9 mouse cellular contexts compared by ENCODE assay signal in the genomic region with DNA sequence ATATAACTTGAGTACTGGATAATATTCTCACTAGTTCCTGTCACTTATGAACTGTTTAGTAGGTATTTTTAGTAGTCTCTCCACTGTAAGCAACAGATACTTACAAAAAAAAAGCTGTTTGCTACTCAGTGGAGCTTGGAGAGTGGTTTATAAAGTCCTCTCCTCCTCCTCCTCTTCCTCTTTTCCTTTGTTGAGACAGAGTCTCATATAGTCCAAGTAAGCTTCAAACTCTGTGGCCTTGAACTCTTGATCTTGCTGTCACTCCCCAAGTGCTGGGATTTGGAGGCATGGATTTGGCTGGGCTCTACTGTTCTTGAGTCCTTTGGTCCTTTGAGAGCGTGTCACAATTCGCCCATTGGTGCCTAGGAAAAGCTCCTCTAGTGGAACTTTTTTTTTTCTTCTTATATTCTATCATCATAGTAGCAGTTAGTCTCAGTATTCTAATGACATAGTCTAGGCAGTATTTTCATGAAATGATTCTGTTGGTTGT. TPM values are rescaled to one million over a fixed set of nuclear protein-coding genes. Genes with fewer than 3 reads are reported as not detected.
DNase-seq lines count a peak whose midpoint lies in the region; ATAC-seq and TF ChIP-seq lines count a peak whose summit lies in the region.
"Had no signal": no experiment of that assay in that cellular context is flagged by ENCODE, and none has a peak within 500 bp of the region (broad histone marks: within the 10 kb centered on the region; RNA-seq: fewer than 3 reads in every experiment).

No protein-coding gene starts in this region.

- H3K27me3 ChIP-seq in hindbrain, embryonic 13.5 days: no peaks in the 10 kb centered on the region
- no peaks in the 10 kb centered on the region for H3K27me3 ChIP-seq in hindbrain, postnatal 0 days (ENCODE audit: insufficient read depth, low read length)
- no peaks in the 10 kb centered on the region for H3K27me3 ChIP-seq in midbrain, embryonic 14.5 days (ENCODE audit: control insufficient read depth, insufficient read depth, low read length)
- no peaks in the 10 kb centered on the region for H3K27me3 ChIP-seq in midbrain, embryonic 16.5 days (ENCODE audit: control insufficient read depth, insufficient read depth, low read depth, low read length)
- H3K27me3 ChIP-seq in limb, embryonic 12.5 days: no peaks in the 10 kb centered on the region
- no peaks in the 10 kb centered on the region for H3K27me3 ChIP-seq in stomach, postnatal 0 days (ENCODE audit: control insufficient read depth, insufficient read depth, low read length)

- no peak overlapping the region for H3K27ac ChIP-seq in hindbrain, embryonic 13.5 days
- no peak overlapping the region for H3K27ac ChIP-seq in hindbrain, postnatal 0 days
- H3K27ac ChIP-seq in midbrain, embryonic 14.5 days (replicated peaks; ENCODE audit: low read depth, low read length): no peak overlapping the region
- H3K27ac ChIP-seq in midbrain, embryonic 16.5 days (ENCODE audit: low read length): no peak overlapping the region
- H3K27ac ChIP-seq in limb, embryonic 12.5 days: no peak overlapping the region
- H3K27ac ChIP-seq in stomach, postnatal 0 days (replicated peaks): no peak overlapping the region

- peaks cover 23% of the 10 kb centered on the region for H3K36me3 ChIP-seq in hindbrain, embryonic 13.5 days
- H3K36me3 ChIP-seq in hindbrain, postnatal 0 days (ENCODE audit: insufficient read depth, low read length): no peaks in the 10 kb centered on the region
- H3K36me3 ChIP-seq in midbrain, embryonic 14.5 days (ENCODE audit: control insufficient read depth, insufficient read depth, low read length): peaks cover 17% of the 10 kb centered on the region
- H3K36me3 ChIP-seq in midbrain, embryonic 16.5 days (ENCODE audit: control insufficient read depth, insufficient read depth, low read length): peaks cover 2% of the 10 kb centered on the region; the same call in 1 of the 2 replicates
- peaks cover 28% of the 10 kb centered on the region for H3K36me3 ChIP-seq in limb, embryonic 12.5 days
- peaks cover 5% of the 10 kb centered on the region; the same call in 1 of the 2 replicates for H3K36me3 ChIP-seq in stomach, postnatal 0 days (ENCODE audit: control insufficient read depth, insufficient read depth, low read length)

- no peak for DNase-seq in hindbrain, postnatal 0 days (ENCODE audit: low spot score)
- DNase-seq in midbrain, embryonic 14.5 days: no peak
- no peak for DNase-seq in stomach, postnatal 0 days (ENCODE audit: low spot score)
- no peak for DNase-seq in gastrocnemius, adult 18-20 months (ENCODE audit: low spot score)
- DNase-seq: right cerebral cortex, adult 18-20 months; thymus, postnatal 36 days had no signal

- H3K9ac ChIP-seq in hindbrain, embryonic 13.5 days: no peak overlapping the region
- no peak overlapping the region for H3K9ac ChIP-seq in hindbrain, postnatal 0 days (replicated peaks; ENCODE audit: low read length)
- no peak overlapping the region for H3K9ac ChIP-seq in midbrain, embryonic 14.5 days (replicated peaks; ENCODE audit: low read length)
- H3K9ac ChIP-seq in midbrain, embryonic 16.5 days (ENCODE audit: low read depth, low read length): no peak overlapping the region
- H3K9ac ChIP-seq in limb, embryonic 12.5 days (replicated peaks): no peak overlapping the region
- no peak overlapping the region for H3K9ac ChIP-seq in stomach, postnatal 0 days (ENCODE audit: low read length)

- TF ChIP-seq EP300 in stomach, postnatal 0 days (optimal IDR thresholded peaks at IDR 0.05): no peak

- 91% methylated on average over 2 of the region's 2 CpGs for WGBS in hindbrain, embryonic 13.5 days
- WGBS in hindbrain, postnatal 0 days: 90% methylated on average over 2 of the region's 2 CpGs
- 89% methylated on average over 2 of the region's 2 CpGs for WGBS in midbrain, embryonic 14.5 days
- 86% methylated on average over 2 of the region's 2 CpGs for WGBS in midbrain, embryonic 16.5 days
- WGBS in limb, embryonic 12.5 days: 90% methylated on average over 2 of the region's 2 CpGs
- 79% methylated on average over 2 of the region's 2 CpGs for WGBS in stomach, postnatal 0 days

- no peak for TF ChIP-seq CTCF in hindbrain, postnatal 0 days (IDR thresholded peaks at IDR 0.05; ENCODE audit: low read depth)
- no peak for TF ChIP-seq CTCF in stomach, postnatal 0 days (IDR thresholded peaks at IDR 0.05; ENCODE audit: low read depth)

- no peak for ATAC-seq in hindbrain, embryonic 13.5 days (ENCODE audit: low FRiP score)
- ATAC-seq in hindbrain, postnatal 0 days: no peak
- ATAC-seq in midbrain, embryonic 14.5 days (ENCODE audit: low FRiP score, low TSS enrichment): no peak
- no peak for ATAC-seq in midbrain, embryonic 16.5 days
- no peak for ATAC-seq in limb, embryonic 12.5 days (ENCODE audit: insufficient number of reproducible peaks, insufficient read depth, low FRiP score, low TSS enrichment, low read depth)
- no peak for ATAC-seq in stomach, postnatal 0 days (ENCODE audit: low FRiP score, low TSS enrichment)

- H3K9me3 ChIP-seq in hindbrain, embryonic 13.5 days: no peaks in the 10 kb centered on the region
- no peaks in the 10 kb centered on the region for H3K9me3 ChIP-seq in hindbrain, postnatal 0 days (ENCODE audit: low read length)
- H3K9me3 ChIP-seq in midbrain, embryonic 14.5 days (ENCODE audit: control insufficient read depth, low read length): no peaks in the 10 kb centered on the region
- H3K9me3 ChIP-seq in midbrain, embryonic 16.5 days (replicated peaks; ENCODE audit: control insufficient read depth, low read length, poor library complexity, severe bottlenecking): no peaks in the 10 kb centered on the region
- no peaks in the 10 kb centered on the region for H3K9me3 ChIP-seq in limb, embryonic 12.5 days
- H3K9me3 ChIP-seq in stomach, postnatal 0 days (ENCODE audit: control insufficient read depth, low read length): no peaks in the 10 kb centered on the region

- H3K4me2 ChIP-seq in hindbrain, embryonic 13.5 days: peak overlapping the region; percentile 69
- no peak overlapping the region; the same call in 1 of the 2 replicates for H3K4me2 ChIP-seq in hindbrain, postnatal 0 days (ENCODE audit: low read depth, low read length)
- H3K4me2 ChIP-seq in midbrain, embryonic 14.5 days (ENCODE audit: low read length): peak overlapping the region; percentile 73; the same call in 1 of the 2 replicates
- no peak overlapping the region for H3K4me2 ChIP-seq in midbrain, embryonic 16.5 days (ENCODE audit: low read length)
- peak overlapping the region; percentile 71 for H3K4me2 ChIP-seq in limb, embryonic 12.5 days
- peak overlapping the region; percentile 66 for H3K4me2 ChIP-seq in stomach, postnatal 0 days (replicated peaks; ENCODE audit: low read depth)

- peaks cover 36% of the 10 kb centered on the region for H3K4me1 ChIP-seq in hindbrain, embryonic 13.5 days (replicated peaks)
- peaks cover 11% of the 10 kb centered on the region for H3K4me1 ChIP-seq in hindbrain, postnatal 0 days (ENCODE audit: insufficient read depth, low read length)
- H3K4me1 ChIP-seq in midbrain, embryonic 14.5 days (ENCODE audit: control insufficient read depth, insufficient read depth, low read length): peaks cover 16% of the 10 kb centered on the region
- peaks cover 20% of the 10 kb centered on the region for H3K4me1 ChIP-seq in midbrain, embryonic 16.5 days (ENCODE audit: control insufficient read depth, insufficient read depth, low read length)
- peaks cover 18% of the 10 kb centered on the region for H3K4me1 ChIP-seq in limb, embryonic 12.5 days (replicated peaks)
- no peaks in the 10 kb centered on the region for H3K4me1 ChIP-seq in stomach, postnatal 0 days (replicated peaks; ENCODE audit: control insufficient read depth, insufficient read depth)

- no peak overlapping the region for H3K4me3 ChIP-seq in hindbrain, embryonic 13.5 days
- H3K4me3 ChIP-seq in hindbrain, postnatal 0 days (ENCODE audit: low read length): no peak overlapping the region
- no peak overlapping the region for H3K4me3 ChIP-seq in midbrain, embryonic 14.5 days (replicated peaks; ENCODE audit: low read depth, low read length)
- no peak overlapping the region for H3K4me3 ChIP-seq in midbrain, embryonic 16.5 days (ENCODE audit: low read depth, low read length)
- H3K4me3 ChIP-seq in limb, embryonic 12.5 days (replicated peaks): no peak overlapping the region
- H3K4me3 ChIP-seq in stomach, postnatal 0 days (ENCODE audit: low read depth, low read length): peak overlapping the region; percentile 93; the same call in 1 of the 2 replicates

RNA-seq across cellular contexts. Expression of a gene that starts 1.5 kb away (rescaled TPM):
- 34.1 and 34.4 TPM in 2 replicates for polyA plus RNA-seq in hindbrain, embryonic 13.5 days (2015; fragmentation: Nextera tagmentation; extraction: Ambion mirVana)
- 31.0 and 41.8 TPM in 2 replicates for total RNA-seq in hindbrain, postnatal 0 days (2014; rRNA removed)
- polyA plus RNA-seq in hindbrain, postnatal 0 days (2015; fragmentation: Nextera tagmentation; extraction: Ambion mirVana): 32.9 and 36.4 TPM in 2 replicates
- 34.4 and 49.9 TPM in 2 replicates for polyA plus RNA-seq in midbrain, embryonic 14.5 days (2014; fragmentation: Nextera tagmentation; extraction: Ambion mirVana)
- polyA plus RNA-seq in midbrain, embryonic 16.5 days (2015; fragmentation: Nextera tagmentation; extraction: Ambion mirVana): 40.9 and 44.2 TPM in 2 replicates
- 23.7 and 24.5 TPM in 2 replicates for polyA plus RNA-seq in limb, embryonic 12.5 days (2016; fragmentation: Nextera tagmentation; extraction: Ambion mirVana)
- polyA plus RNA-seq in stomach, postnatal 0 days (2015; fragmentation: Nextera tagmentation; extraction: Ambion mirVana): 8.0 and 9.7 TPM in 2 replicates
- total RNA-seq in gastrocnemius, adult 18-20 months (2021): 10 to 100 TPM; 15.6 to 22.8 TPM

RNA-seq across cellular contexts. Expression of a gene that starts 1.7 kb away (rescaled TPM):
- polyA plus RNA-seq in hindbrain, embryonic 13.5 days (2015; fragmentation: Nextera tagmentation; extraction: Ambion mirVana): 17.8 and 18.4 TPM in 2 replicates
- total RNA-seq in hindbrain, postnatal 0 days (2014; rRNA removed): 24.9 and 27.8 TPM in 2 replicates
- 9.8 and 10.0 TPM in 2 replicates for polyA plus RNA-seq in hindbrain, postnatal 0 days (2015; fragmentation: Nextera tagmentation; extraction: Ambion mirVana)
- polyA plus RNA-seq in midbrain, embryonic 14.5 days (2014; fragmentation: Nextera tagmentation; extraction: Ambion mirVana): 14.0 and 15.9 TPM in 2 replicates
- 14.6 and 17.4 TPM in 2 replicates for polyA plus RNA-seq in midbrain, embryonic 16.5 days (2015; fragmentation: Nextera tagmentation; extraction: Ambion mirVana)
- polyA plus RNA-seq in limb, embryonic 12.5 days (2016; fragmentation: Nextera tagmentation; extraction: Ambion mirVana): 22.4 and 22.7 TPM in 2 replicates
- polyA plus RNA-seq in stomach, postnatal 0 days (2015; fragmentation: Nextera tagmentation; extraction: Ambion mirVana): 6.1 and 6.7 TPM in 2 replicates
- 10 to 100 TPM; 11.8 to 12.3 TPM for total RNA-seq in gastrocnemius, adult 18-20 months (2021)

RNA-seq across cellular contexts. Expression of a gene that starts 29.4 kb away (rescaled TPM):
- polyA plus RNA-seq in hindbrain, embryonic 13.5 days (2015; fragmentation: Nextera tagmentation; extraction: Ambion mirVana): 29.4 and 29.6 TPM in 2 replicates
- total RNA-seq in hindbrain, postnatal 0 days (2014; rRNA removed): 20.3 and 34.1 TPM in 2 replicates
- polyA plus RNA-seq in hindbrain, postnatal 0 days (2015; fragmentation: Nextera tagmentation; extraction: Ambion mirVana): 21.1 and 22.0 TPM in 2 replicates
- 25.6 and 31.0 TPM in 2 replicates for polyA plus RNA-seq in midbrain, embryonic 14.5 days (2014; fragmentation: Nextera tagmentation; extraction: Ambion mirVana)
- polyA plus RNA-seq in midbrain, embryonic 16.5 days (2015; fragmentation: Nextera tagmentation; extraction: Ambion mirVana): 27.6 and 30.2 TPM in 2 replicates
- 45.2 and 46.5 TPM in 2 replicates for polyA plus RNA-seq in limb, embryonic 12.5 days (2016; fragmentation: Nextera tagmentation; extraction: Ambion mirVana)
- 22.3 and 22.5 TPM in 2 replicates for polyA plus RNA-seq in stomach, postnatal 0 days (2015; fragmentation: Nextera tagmentation; extraction: Ambion mirVana)
- total RNA-seq in gastrocnemius, adult 18-20 months (2021): 10 to 100 TPM; 22.8 to 26.7 TPM

RNA-seq across cellular contexts. Expression of a gene that starts 30.4 kb away (rescaled TPM):
- polyA plus RNA-seq in hindbrain, embryonic 13.5 days (2015; fragmentation: Nextera tagmentation; extraction: Ambion mirVana): 17.8 and 19.1 TPM in 2 replicates
- total RNA-seq in hindbrain, postnatal 0 days (2014; rRNA removed): 49.0 and 59.2 TPM in 2 replicates
- 21.2 and 21.3 TPM in 2 replicates for polyA plus RNA-seq in hindbrain, postnatal 0 days (2015; fragmentation: Nextera tagmentation; extraction: Ambion mirVana)
- polyA plus RNA-seq in midbrain, embryonic 14.5 days (2014; fragmentation: Nextera tagmentation; extraction: Ambion mirVana): 24.3 and 25.7 TPM in 2 replicates
- 30.3 and 31.8 TPM in 2 replicates for polyA plus RNA-seq in midbrain, embryonic 16.5 days (2015; fragmentation: Nextera tagmentation; extraction: Ambion mirVana)
- polyA plus RNA-seq in limb, embryonic 12.5 days (2016; fragmentation: Nextera tagmentation; extraction: Ambion mirVana): 5.2 and 5.9 TPM in 2 replicates
- polyA plus RNA-seq in stomach, postnatal 0 days (2015; fragmentation: Nextera tagmentation; extraction: Ambion mirVana): 3.4 and 4.1 TPM in 2 replicates
- 1 to 10 TPM; 1.6 to 2.4 TPM for total RNA-seq in gastrocnemius, adult 18-20 months (2021)

Comparison
In these comparisons a context has a peak if more than half of its experiments do, and no peak if none do; other contexts are left out.
1. H3K4me2 ChIP-seq: peak in hindbrain, embryonic 13.5 days (single experiment), midbrain, embryonic 14.5 days (single experiment), limb, embryonic 12.5 days (single experiment) and stomach, postnatal 0 days (single experiment); none in hindbrain, postnatal 0 days (single experiment) and midbrain, embryonic 16.5 days (single experiment).